ENCODE assay signal across 9 mouse cellular contexts in genomic region chrX:141724391-141724891, GRCm38 (mm10). TPM values are rescaled to one million over a fixed set of nuclear protein-coding genes. Genes with fewer than 3 reads are reported as not detected.
DNase-seq lines count a peak whose midpoint lies in the region; ATAC-seq and TF ChIP-seq lines count a peak whose summit lies in the region.
"Had no signal": no experiment of that assay in that cellular context is flagged by ENCODE, and none has a peak within 500 bp of the region (broad histone marks: within the 10 kb centered on the region; RNA-seq: fewer than 3 reads in every experiment).

No protein-coding gene starts in this region.

- H3K4me1 ChIP-seq in lung, embryonic 14.5 days (ENCODE audit: insufficient read depth), result no peaks in the 10 kb centered on the region
- H3K4me1 ChIP-seq in embryonic facial prominence, embryonic 14.5 days (ENCODE audit: control insufficient read depth, insufficient read depth, low read length), result no peaks in the 10 kb centered on the region
- no peaks in the 10 kb centered on the region for H3K4me1 ChIP-seq in kidney, postnatal 0 days (replicated peaks; ENCODE audit: insufficient read depth, low read length)
- peaks cover 27% of the 10 kb centered on the region for H3K4me1 ChIP-seq in neural tube, embryonic 15.5 days

- WGBS in lung, embryonic 14.5 days, result 21% methylated on average over 51 of the region's 52 CpGs
- WGBS in embryonic facial prominence, embryonic 14.5 days, result 29% methylated on average over 16 of the region's 52 CpGs
- 30% methylated on average over 52 of the region's 52 CpGs for WGBS in kidney, postnatal 0 days
- 19% methylated on average over 52 of the region's 52 CpGs for WGBS in neural tube, embryonic 15.5 days

- intact Hi-C loops in left cerebral cortex, postnatal 10 days (cut with DNase I), result no loop called here

- peak overlapping the region; percentile 64 for H3K4me2 ChIP-seq in lung, embryonic 14.5 days
- H3K4me2 ChIP-seq in embryonic facial prominence, embryonic 14.5 days (ENCODE audit: low read depth, low read length), result peak overlapping the region; percentile 65
- peak overlapping the region; percentile 54 for H3K4me2 ChIP-seq in kidney, postnatal 0 days (ENCODE audit: low read length)
- peak overlapping the region; percentile 62 for H3K4me2 ChIP-seq in neural tube, embryonic 15.5 days

- peak overlapping the region; percentile 33 for H3K4me3 ChIP-seq in lung, embryonic 14.5 days (ENCODE audit: low read depth, low read length)
- peak overlapping the region; percentile 39 for H3K4me3 ChIP-seq in embryonic facial prominence, embryonic 14.5 days (ENCODE audit: low read depth, low read length)
- peak overlapping the region; percentile 30 for H3K4me3 ChIP-seq in kidney, postnatal 0 days (replicated peaks; ENCODE audit: low read depth, low read length)
- peak overlapping the region; percentile 45 for H3K4me3 ChIP-seq in neural tube, embryonic 15.5 days (replicated peaks)

- no peaks in the 10 kb centered on the region for H3K9me3 ChIP-seq in lung, embryonic 14.5 days (ENCODE audit: low read depth, low read length)
- H3K9me3 ChIP-seq in embryonic facial prominence, embryonic 14.5 days (ENCODE audit: control insufficient read depth, low read length), result no peaks in the 10 kb centered on the region
- no peaks in the 10 kb centered on the region for H3K9me3 ChIP-seq in kidney, postnatal 0 days (replicated peaks; ENCODE audit: low read length)
- H3K9me3 ChIP-seq in neural tube, embryonic 15.5 days (replicated peaks), result no peaks in the 10 kb centered on the region

- no peak for TF ChIP-seq CTCF in lung, embryonic 14.5 days (IDR thresholded peaks at IDR 0.05; ENCODE audit: low read depth)
- no peak for TF ChIP-seq CTCF in kidney, postnatal 0 days (IDR thresholded peaks at IDR 0.05; ENCODE audit: low read depth)

- DNase-seq in lung, embryonic 14.5 days, result peak; percentile 15
- no peak for DNase-seq in lung, postnatal 10 days
- no peak for DNase-seq in embryonic facial prominence, embryonic 14.5 days (ENCODE audit: low spot score)
- peak; percentile 5 for DNase-seq in kidney, postnatal 0 days (ENCODE audit: low spot score)
- no peak for DNase-seq in urinary bladder, adult 18-20 months (ENCODE audit: low spot score in 2 of 2)
- no peak for DNase-seq in ovary, postnatal 14 days (ENCODE audit: low spot score)
- DNase-seq in left cerebral cortex, postnatal 10 days (ENCODE audit: extremely low spot score in 1 of 2, low spot score in 2 of 2), result no peak

- H3K27me3 ChIP-seq in lung, embryonic 14.5 days (ENCODE audit: insufficient read depth, low read length), result peaks cover 66% of the 10 kb centered on the region
- peaks cover 82% of the 10 kb centered on the region for H3K27me3 ChIP-seq in embryonic facial prominence, embryonic 14.5 days (replicated peaks; ENCODE audit: control insufficient read depth, insufficient read depth, low read length)
- H3K27me3 ChIP-seq in kidney, postnatal 0 days (ENCODE audit: insufficient read depth, low read length), result peaks cover 43% of the 10 kb centered on the region
- H3K27me3 ChIP-seq in neural tube, embryonic 15.5 days (replicated peaks), result peaks cover 68% of the 10 kb centered on the region

- no peak overlapping the region for H3K9ac ChIP-seq in lung, embryonic 14.5 days
- H3K9ac ChIP-seq in embryonic facial prominence, embryonic 14.5 days (ENCODE audit: low read depth, low read length), result no peak overlapping the region
- H3K9ac ChIP-seq in kidney, postnatal 0 days (ENCODE audit: low read depth, low read length), result no peak overlapping the region
- H3K9ac ChIP-seq in neural tube, embryonic 15.5 days (replicated peaks), result no peak overlapping the region

- H3K27ac ChIP-seq in lung, embryonic 14.5 days (ENCODE audit: low read depth), result no peak overlapping the region
- H3K27ac ChIP-seq in embryonic facial prominence, embryonic 14.5 days (replicated peaks; ENCODE audit: low read depth, low read length), result no peak overlapping the region
- no peak overlapping the region for H3K27ac ChIP-seq in kidney, postnatal 0 days
- no peak overlapping the region for H3K27ac ChIP-seq in neural tube, embryonic 15.5 days (replicated peaks)

- H3K36me3 ChIP-seq in lung, embryonic 14.5 days (ENCODE audit: insufficient read depth), result no peaks in the 10 kb centered on the region
- H3K36me3 ChIP-seq in embryonic facial prominence, embryonic 14.5 days (ENCODE audit: control insufficient read depth, insufficient read depth, low read length), result no peaks in the 10 kb centered on the region
- H3K36me3 ChIP-seq in kidney, postnatal 0 days (ENCODE audit: insufficient read depth, low read length), result no peaks in the 10 kb centered on the region
- H3K36me3 ChIP-seq in neural tube, embryonic 15.5 days, result no peaks in the 10 kb centered on the region

- peak; percentile 36; the same call in 1 of the 2 replicates for ATAC-seq in lung, embryonic 14.5 days (ENCODE audit: insufficient read depth)
- ATAC-seq in embryonic facial prominence, embryonic 14.5 days (ENCODE audit: low read depth), result no peak
- no peak for ATAC-seq in kidney, postnatal 0 days (replicated peaks; ENCODE audit: low FRiP score, low read depth)
- peak; percentile 54; the same call in 1 of the 2 replicates for ATAC-seq in neural tube, embryonic 15.5 days (ENCODE audit: low FRiP score)

RNA-seq across cellular contexts. Expression of gene Irs4, which starts 0.6 kb away (rescaled TPM):
- not detected in 2 replicates for polyA plus RNA-seq in lung, embryonic 14.5 days (2014; fragmentation: Nextera tagmentation; extraction: Ambion mirVana)
- polyA plus RNA-seq in embryonic facial prominence, embryonic 14.5 days (2014; fragmentation: Nextera tagmentation; extraction: Ambion mirVana), result 2.4 and 3.4 TPM in 2 replicates
- polyA plus RNA-seq in kidney, postnatal 0 days (2015; fragmentation: Nextera tagmentation; extraction: Ambion mirVana), result 0.04 TPM in 1 of 2 replicates, not detected in the other
- polyA plus RNA-seq in neural tube, embryonic 15.5 days (2015; fragmentation: Nextera tagmentation; extraction: Ambion mirVana), result 0.96 and 1.2 TPM in 2 replicates
- 1 to 10 TPM; 1.1 to 1.3 TPM for total RNA-seq in left cerebral cortex, postnatal 10 days (2021)
- total RNA-seq: neutrophil, adult 5-6 weeks had no signal

Comparison
In these comparisons a context has a peak if more than half of its experiments do, and no peak if none do; other contexts are left out.
1. DNase-seq: peak in lung, embryonic 14.5 days (single experiment) and kidney, postnatal 0 days (single experiment); none in lung, postnatal 10 days (single experiment), embryonic facial prominence, embryonic 14.5 days (single experiment), urinary bladder, adult 18-20 months (0 of 2), ovary, postnatal 14 days (single experiment) and left cerebral cortex, postnatal 10 days (0 of 2).
2. ATAC-seq: peak in lung, embryonic 14.5 days (single experiment) and neural tube, embryonic 15.5 days (single experiment); none in embryonic facial prominence, embryonic 14.5 days (single experiment) and kidney, postnatal 0 days (single experiment).
3. Peak in every context shown above with its lines, with median percentiles within 50 percentile points of each other: H3K4me2 ChIP-seq and H3K4me3 ChIP-seq.